Mouse (Mus musculus) embryonic fibroblast, embryonic 13.5 days (primary cell): ENCODE data around the gene Kirrel2.

ENCODE experiments used
- CTCF ChIP-seq: IDR thresholded peaks from 2 replicates; pipeline ENCODE4 v1.5.1; 2011; ENCODE audit warnings: mild to moderate bottlenecking, control low read depth, low read length, moderate library complexity, borderline replicate concordance; ENCODE audit not compliant: insufficient read depth
- POLR2A ChIP-seq: IDR thresholded peaks from 2 replicates; pipeline ENCODE4 v1.6.1; 2011; ENCODE audit warnings: low read depth, mild to moderate bottlenecking, control low read depth, low read length, moderate library complexity

DNA sequence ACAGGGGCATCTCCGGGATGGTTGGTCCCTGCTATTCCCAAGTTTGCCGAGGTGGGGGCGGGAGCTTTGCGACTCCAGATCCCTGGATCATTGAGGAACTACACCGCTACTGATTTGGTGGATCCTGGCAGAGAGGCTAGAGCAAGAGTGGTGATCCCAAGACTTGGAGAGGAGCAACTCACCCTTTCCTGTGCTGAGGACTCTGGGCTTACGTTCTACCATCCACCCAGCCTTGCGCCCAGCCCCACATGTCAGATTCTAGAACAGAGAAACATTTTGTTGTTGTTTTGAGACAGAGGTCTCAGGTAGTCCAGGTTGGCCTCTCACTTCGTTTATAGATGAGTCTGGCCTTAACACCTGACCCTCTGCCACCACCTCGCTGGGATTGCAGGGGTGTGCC, 34.9 kb downstream of the Kirrel2 start:
- TF ChIP-seq CTCF (no peak), POLR2A (no peak)
